Mouse (Mus musculus): ENCODE results near the gene Adamtsl4. TPM values are rescaled to one million over a fixed set of nuclear protein-coding genes. Genes with fewer than 3 reads are reported as not detected.
"Not testable (repeated sequence)": the region's sequence is repeated elsewhere in the genome, so short reads cannot be mapped to it uniquely, and the experiment has no call there.

Adamtsl4 gene
- polyA plus RNA-seq, 1 experiment from 2014 or later: 0.48 TPM

DNA sequence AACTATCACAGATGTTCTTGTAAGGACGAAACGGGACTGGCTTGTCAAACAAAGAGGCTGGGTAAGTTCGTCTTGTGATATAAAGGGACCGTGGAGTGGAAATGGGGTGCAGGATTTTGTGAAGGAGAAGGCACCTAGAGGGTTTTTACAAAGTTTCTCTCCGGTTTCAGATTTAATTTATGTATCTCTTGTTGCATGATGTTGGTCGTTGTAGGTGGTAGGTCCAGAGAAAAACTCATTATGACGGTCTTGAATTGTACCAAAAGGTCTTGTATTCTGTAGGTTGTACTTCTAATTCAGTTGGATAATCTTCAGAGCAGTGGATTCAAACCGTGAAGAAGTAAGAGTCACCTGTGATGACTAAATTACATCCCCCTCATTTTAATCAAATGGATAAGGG, 27.8 kb downstream of the Adamtsl4 start:
- Histone ChIP-seq H3K4me1 (replicated peaks; ENCODE audit: control insufficient read depth, insufficient read depth, low read length) (peaks cover 33% of the 10 kb centered on the region), H3K27me3 (replicated peaks; ENCODE audit: control insufficient read depth, insufficient read depth, low read length) (no peaks in the 10 kb centered on the region), H3K4me3 (replicated peaks; ENCODE audit: low read length) (peak overlapping the region; percentile 100), H3K36me3 (ENCODE audit: control insufficient read depth, insufficient read depth) (peaks cover 2% of the 10 kb centered on the region; the same call in 1 of the 2 replicates), H3K9me3 (ENCODE audit: control insufficient read depth, low read length) (no peaks in the 10 kb centered on the region), H3K4me2 (ENCODE audit: low read length) (peak overlapping the region; percentile 83), H3K27ac (ENCODE audit: low read length) (peak overlapping the region; percentile 96), H3K9ac (replicated peaks; ENCODE audit: low read depth, low read length) (peak overlapping the region; percentile 99)
- no peak for ATAC-seq
- 3% methylated on average over 8 of the region's 8 CpGs for WGBS

DNA sequence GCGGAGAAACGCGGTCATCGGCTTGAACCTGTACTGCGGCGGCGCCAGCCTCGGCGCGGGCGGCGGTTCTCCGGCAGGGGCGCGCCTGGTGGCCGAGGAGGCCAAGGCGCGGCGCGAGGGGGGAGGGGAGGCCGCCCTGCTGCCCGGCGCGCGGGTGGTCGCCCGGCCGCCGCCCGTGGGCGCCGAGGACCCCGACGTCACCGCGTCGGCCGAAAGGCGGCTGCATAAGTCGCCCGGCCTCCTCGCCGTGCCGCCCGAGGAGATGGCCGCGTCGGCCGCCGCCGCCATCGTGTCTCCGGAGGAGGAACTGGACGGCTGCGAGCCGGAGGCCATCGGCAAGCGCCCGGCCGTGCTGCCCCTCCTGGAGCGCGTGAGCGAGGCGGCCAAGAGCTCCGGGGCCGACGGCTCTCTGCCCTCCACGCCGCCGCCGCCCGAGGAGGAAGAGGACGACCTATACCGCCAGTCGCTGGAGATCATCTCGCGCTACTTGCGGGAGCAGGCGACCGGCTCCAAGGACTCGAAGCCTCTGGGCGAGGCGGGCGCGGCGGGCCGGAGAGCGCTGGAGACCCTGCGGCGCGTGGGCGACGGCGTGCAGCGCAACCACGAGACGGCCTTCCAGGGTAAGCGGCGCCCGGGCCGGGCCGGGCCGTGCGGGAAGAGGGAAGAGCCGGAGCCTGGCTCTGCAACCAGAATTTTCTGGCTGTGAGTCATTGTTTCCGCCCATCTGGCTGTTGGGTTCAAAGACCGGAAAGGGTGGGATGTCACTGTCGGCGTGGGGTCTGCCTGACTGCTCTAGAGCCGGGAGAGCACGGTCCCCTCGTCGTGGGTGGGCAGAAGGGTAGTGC, 28.6 kb downstream of the Adamtsl4 start:
- Histone ChIP-seq H3K9ac (replicated peaks; ENCODE audit: low read depth, low read length) (peak overlapping the region; percentile 99), H3K36me3 (ENCODE audit: control insufficient read depth, insufficient read depth) (no peaks in the 10 kb centered on the region), H3K4me2 (ENCODE audit: low read length) (peak overlapping the region; percentile 83), H3K9me3 (ENCODE audit: control insufficient read depth, low read length) (no peaks in the 10 kb centered on the region), H3K4me3 (replicated peaks; ENCODE audit: low read length) (peak overlapping the region; percentile 100), H3K4me1 (replicated peaks; ENCODE audit: control insufficient read depth, insufficient read depth, low read length) (peaks cover 29% of the 10 kb centered on the region), H3K27me3 (replicated peaks; ENCODE audit: control insufficient read depth, insufficient read depth, low read length) (no peaks in the 10 kb centered on the region), H3K27ac (ENCODE audit: low read length) (peak overlapping the region; percentile 96)
- WGBS: under 1% methylated on average over 108 of the region's 113 CpGs
- ATAC-seq: peak; percentile 60

DNA sequence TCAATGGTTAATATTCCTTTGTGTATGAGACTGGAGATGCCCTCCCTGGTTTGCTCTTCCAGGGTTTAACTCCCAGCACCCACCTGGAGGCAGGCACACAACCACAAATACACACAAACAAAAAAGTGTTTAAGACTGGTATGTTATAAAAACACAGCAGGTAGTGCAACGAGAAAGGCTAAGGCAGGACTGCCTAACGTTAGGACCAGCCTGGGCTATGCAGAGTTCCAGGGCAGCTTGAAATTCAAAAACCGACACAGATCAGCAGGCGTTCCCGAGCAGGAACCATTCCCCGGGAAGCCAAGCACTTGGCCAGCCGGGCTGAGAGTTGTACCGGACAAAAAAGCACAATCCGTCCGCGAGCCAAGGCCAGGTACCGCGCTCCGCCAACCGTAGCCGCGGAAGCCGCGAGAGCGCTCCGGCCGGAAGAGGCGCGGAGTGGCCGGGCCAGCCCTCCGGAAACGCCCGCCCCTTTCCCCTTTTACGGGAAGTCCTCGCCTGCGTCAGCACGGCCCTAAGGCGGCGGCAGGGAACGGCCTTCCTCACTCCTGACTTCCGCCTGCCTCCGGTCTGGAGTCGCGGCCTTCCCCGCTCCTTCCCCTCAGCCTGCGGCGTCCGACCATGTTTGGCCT, 29.4 kb downstream of the Adamtsl4 start, which contains the start of gene Mcl1:
TSS of gene Mcl1 (plus strand) at position 553 of the 632 bp plus-strand sequence.
- under 1% methylated on average over 43 of the region's 43 CpGs for WGBS
- H3K9ac ChIP-seq (replicated peaks; ENCODE audit: low read depth, low read length): peak within 1 kb of the TSS; percentile 99
- peak within 1 kb of the TSS; percentile 96 for H3K27ac ChIP-seq (ENCODE audit: low read length)
- no peaks in the 10 kb centered on the region for H3K27me3 ChIP-seq (replicated peaks; ENCODE audit: control insufficient read depth, insufficient read depth, low read length)
- peaks cover 29% of the 10 kb centered on the region for H3K4me1 ChIP-seq (replicated peaks; ENCODE audit: control insufficient read depth, insufficient read depth, low read length)
- peak within 1 kb of the TSS; percentile 100 for H3K4me3 ChIP-seq (replicated peaks; ENCODE audit: low read length)
- H3K4me2 ChIP-seq (ENCODE audit: low read length): peak within 1 kb of the TSS; percentile 83
- H3K36me3 ChIP-seq (ENCODE audit: control insufficient read depth, insufficient read depth): no peaks in the 10 kb centered on the region
- ATAC-seq: peak; percentile 98
- no peaks in the 10 kb centered on the region for H3K9me3 ChIP-seq (ENCODE audit: control insufficient read depth, low read length)

DNA sequence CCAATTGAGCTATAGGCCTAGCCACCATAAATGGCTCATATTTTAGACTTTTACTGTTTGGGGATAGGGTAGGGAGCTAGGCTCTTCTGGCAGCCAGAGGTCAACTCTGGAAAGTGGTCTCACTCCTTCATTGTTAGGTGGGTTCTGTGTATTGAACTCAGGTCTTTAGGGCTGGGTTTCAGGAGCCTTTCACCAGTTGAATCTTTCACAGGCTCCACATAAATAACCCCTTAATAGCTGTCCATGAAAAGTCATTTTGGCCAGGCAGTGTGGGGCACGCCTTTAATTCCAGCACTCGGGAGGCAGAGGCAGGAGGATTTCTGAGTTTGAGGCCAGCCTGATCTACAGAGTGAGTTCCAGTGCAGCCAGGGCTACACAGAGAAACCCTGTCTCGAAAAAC, 30.0 kb downstream of the Adamtsl4 start:
- Histone ChIP-seq H3K4me3 (replicated peaks; ENCODE audit: low read length) (peak overlapping the region; percentile 100), H3K36me3 (ENCODE audit: control insufficient read depth, insufficient read depth) (no peaks in the 10 kb centered on the region), H3K9me3 (ENCODE audit: control insufficient read depth, low read length) (no peaks in the 10 kb centered on the region), H3K4me1 (replicated peaks; ENCODE audit: control insufficient read depth, insufficient read depth, low read length) (peaks cover 26% of the 10 kb centered on the region), H3K27ac (ENCODE audit: low read length) (no peak overlapping the region), H3K27me3 (replicated peaks; ENCODE audit: control insufficient read depth, insufficient read depth, low read length) (no peaks in the 10 kb centered on the region), H3K9ac (replicated peaks; ENCODE audit: low read depth, low read length) (no peak overlapping the region; the same call in 1 of the 2 replicates), H3K4me2 (ENCODE audit: low read length) (peak overlapping the region; percentile 66)
- no peak for ATAC-seq
- WGBS: 82% methylated on average over 3 of the region's 3 CpGs

DNA sequence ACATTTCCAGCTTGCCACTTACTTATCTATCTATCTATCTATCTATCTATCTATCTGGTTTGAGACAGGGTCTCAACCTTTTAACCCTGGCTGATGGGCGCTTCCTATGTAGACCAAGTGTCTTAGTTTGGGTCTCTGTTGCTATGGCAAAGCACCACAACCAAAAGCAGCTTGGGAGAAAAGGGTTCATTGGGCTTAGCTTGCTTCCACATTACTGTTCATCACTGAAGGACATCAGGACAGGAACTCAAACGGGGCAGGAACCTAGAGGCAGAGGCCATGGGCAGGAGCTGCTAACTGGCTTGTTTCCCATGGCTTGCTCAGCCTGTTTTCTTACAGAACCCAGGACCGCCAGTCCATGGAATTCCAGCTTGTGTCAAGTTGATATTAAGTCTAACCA, 30.6 kb downstream of the Adamtsl4 start:
- 90% methylated on average over 3 of the region's 3 CpGs for WGBS
- ATAC-seq: no peak
- Histone ChIP-seq H3K27ac (ENCODE audit: low read length) (no peak overlapping the region), H3K4me2 (ENCODE audit: low read length) (no peak overlapping the region), H3K4me1 (replicated peaks; ENCODE audit: control insufficient read depth, insufficient read depth, low read length) (peaks cover 21% of the 10 kb centered on the region), H3K36me3 (ENCODE audit: control insufficient read depth, insufficient read depth) (no peaks in the 10 kb centered on the region), H3K27me3 (replicated peaks; ENCODE audit: control insufficient read depth, insufficient read depth, low read length) (no peaks in the 10 kb centered on the region), H3K9me3 (ENCODE audit: control insufficient read depth, low read length) (no peaks in the 10 kb centered on the region), H3K9ac (replicated peaks; ENCODE audit: low read depth, low read length) (no peak overlapping the region), H3K4me3 (replicated peaks; ENCODE audit: low read length) (no peak overlapping the region)

- Histone ChIP-seq H3K4me1 (replicated peaks; ENCODE audit: control insufficient read depth, insufficient read depth, low read length) (peaks cover 8% of the 10 kb centered on the region), H3K4me2 (ENCODE audit: low read length) (no peak overlapping the region), H3K9me3 (ENCODE audit: control insufficient read depth, low read length) (no peaks in the 10 kb centered on the region), H3K27me3 (replicated peaks; ENCODE audit: control insufficient read depth, insufficient read depth, low read length) (no peaks in the 10 kb centered on the region), H3K36me3 (ENCODE audit: control insufficient read depth, insufficient read depth) (no peaks in the 10 kb centered on the region), H3K27ac (ENCODE audit: low read length) (no peak overlapping the region), H3K9ac (replicated peaks; ENCODE audit: low read depth, low read length) (no peak overlapping the region), H3K4me3 (replicated peaks; ENCODE audit: low read length) (no peak overlapping the region)
- WGBS: 79% methylated on average over 5 of the region's 5 CpGs
- ATAC-seq: no peak
Observed at GRCm38 (mm10) chr3:95655437-95655836, 32.3 kb downstream of the Adamtsl4 start.

DNA sequence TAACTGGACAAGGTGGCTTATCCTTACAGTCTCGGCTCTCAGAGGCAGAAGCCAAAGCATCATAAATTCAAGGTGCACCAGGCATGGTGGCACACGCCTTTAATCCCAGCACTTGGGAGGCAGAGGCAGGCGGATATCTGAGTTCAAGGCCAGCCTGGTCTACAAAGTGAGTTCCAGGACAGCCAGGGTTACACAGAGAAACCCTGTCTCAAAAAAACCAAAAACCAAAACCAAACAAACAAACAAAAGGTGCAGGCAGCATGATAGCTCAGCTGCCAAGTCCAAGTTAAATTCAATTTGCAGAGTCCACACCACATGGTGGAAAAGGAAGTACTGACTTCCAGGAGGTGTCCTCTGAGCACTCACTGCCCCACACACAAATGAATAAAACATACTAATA, 33.3 kb downstream of the Adamtsl4 start:
- not testable (repeated sequence) for H3K36me3 ChIP-seq (ENCODE audit: control insufficient read depth, insufficient read depth); H3K27me3 ChIP-seq (replicated peaks; ENCODE audit: control insufficient read depth, insufficient read depth, low read length); H3K4me3 ChIP-seq (replicated peaks; ENCODE audit: low read length); ATAC-seq; H3K4me1 ChIP-seq (replicated peaks; ENCODE audit: control insufficient read depth, insufficient read depth, low read length); H3K9me3 ChIP-seq (ENCODE audit: control insufficient read depth, low read length); H3K27ac ChIP-seq (ENCODE audit: low read length); H3K9ac ChIP-seq (replicated peaks; ENCODE audit: low read depth, low read length); H3K4me2 ChIP-seq (ENCODE audit: low read length)
- WGBS: 92% methylated on average over 3 of the region's 3 CpGs

DNA sequence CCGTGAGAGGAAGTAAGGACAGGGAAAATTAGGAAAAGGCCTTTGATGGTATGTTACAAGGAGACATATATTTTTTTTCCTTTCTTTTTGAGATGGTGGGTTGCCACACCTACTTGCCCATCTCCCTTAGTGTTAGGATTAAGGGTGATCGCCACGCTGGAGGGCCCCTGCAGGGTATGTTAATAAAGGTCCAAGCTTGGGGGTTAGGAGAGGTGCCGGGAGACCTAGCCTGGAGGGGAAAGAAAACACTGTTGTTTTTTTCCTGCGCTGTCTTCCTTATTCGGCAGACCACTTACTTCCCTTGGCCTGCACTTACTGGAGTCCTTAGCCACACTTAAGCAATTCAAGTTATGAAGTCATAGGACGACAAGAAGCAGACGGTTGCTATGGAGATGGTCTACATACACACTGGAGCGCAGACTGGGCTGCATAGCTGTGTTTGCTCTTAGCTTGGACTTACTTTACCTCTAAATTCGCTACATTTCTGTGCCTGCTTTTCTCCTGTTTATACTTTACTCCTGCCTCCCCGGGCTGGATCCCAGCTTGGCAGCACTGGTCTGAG, 34.2 kb downstream of the Adamtsl4 start:
- Histone ChIP-seq H3K27me3 (replicated peaks; ENCODE audit: control insufficient read depth, insufficient read depth, low read length) (no peaks in the 10 kb centered on the region), H3K4me2 (ENCODE audit: low read length) (no peak overlapping the region), H3K36me3 (ENCODE audit: control insufficient read depth, insufficient read depth) (no peaks in the 10 kb centered on the region), H3K27ac (ENCODE audit: low read length) (no peak overlapping the region), H3K9me3 (ENCODE audit: control insufficient read depth, low read length) (no peaks in the 10 kb centered on the region), H3K4me1 (replicated peaks; ENCODE audit: control insufficient read depth, insufficient read depth, low read length) (peaks cover 6% of the 10 kb centered on the region; the same call in 1 of the 2 replicates), H3K4me3 (replicated peaks; ENCODE audit: low read length) (no peak overlapping the region), H3K9ac (replicated peaks; ENCODE audit: low read depth, low read length) (no peak overlapping the region)
- WGBS: 19% methylated on average over 11 of the region's 11 CpGs
- no peak for ATAC-seq

DNA sequence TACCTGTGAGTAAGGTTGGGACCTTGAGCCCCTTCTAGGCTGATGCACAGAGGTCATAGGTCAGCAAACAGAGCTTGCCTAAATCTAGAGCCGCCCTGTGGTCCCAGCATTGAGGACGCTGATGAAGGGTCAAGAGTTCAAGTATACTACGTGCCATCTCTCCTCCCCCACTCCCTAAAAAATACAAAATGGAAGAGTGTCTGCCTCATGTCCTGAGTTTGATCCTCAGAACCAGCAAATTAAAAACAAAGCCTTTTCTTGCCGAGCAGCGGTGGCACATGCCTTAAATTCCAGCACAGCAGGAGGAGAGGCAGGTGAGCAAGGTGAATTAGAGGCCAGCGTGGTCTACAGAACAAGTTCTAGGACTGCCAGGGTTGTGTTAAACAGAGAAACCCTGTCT, 34.8 kb downstream of the Adamtsl4 start:
- H3K36me3 ChIP-seq (ENCODE audit: control insufficient read depth, insufficient read depth): no peaks in the 10 kb centered on the region
- H3K27ac ChIP-seq (ENCODE audit: low read length): no peak overlapping the region
- H3K9me3 ChIP-seq (ENCODE audit: control insufficient read depth, low read length): no peaks in the 10 kb centered on the region
- no peak overlapping the region for H3K4me2 ChIP-seq (ENCODE audit: low read length)
- H3K4me3 ChIP-seq (replicated peaks; ENCODE audit: low read length): no peak overlapping the region
- no peaks in the 10 kb centered on the region for H3K27me3 ChIP-seq (replicated peaks; ENCODE audit: control insufficient read depth, insufficient read depth, low read length)
- 19% methylated on average over 6 of the region's 6 CpGs for WGBS
- no peak for ATAC-seq
- peaks cover 3% of the 10 kb centered on the region; the same call in 1 of the 2 replicates for H3K4me1 ChIP-seq (replicated peaks; ENCODE audit: control insufficient read depth, insufficient read depth, low read length)
- H3K9ac ChIP-seq (replicated peaks; ENCODE audit: low read depth, low read length): no peak overlapping the region
